Mouse (Mus musculus): ENCODE data around the gene Pdzph1. TPM values are rescaled to one million over a fixed set of nuclear protein-coding genes. Genes with fewer than 3 reads are reported as not detected.

The Pdzph1 gene
- total and polyA plus RNA-seq, 3 experiments: under 0.01 TPM; not detected in 2

DNA sequence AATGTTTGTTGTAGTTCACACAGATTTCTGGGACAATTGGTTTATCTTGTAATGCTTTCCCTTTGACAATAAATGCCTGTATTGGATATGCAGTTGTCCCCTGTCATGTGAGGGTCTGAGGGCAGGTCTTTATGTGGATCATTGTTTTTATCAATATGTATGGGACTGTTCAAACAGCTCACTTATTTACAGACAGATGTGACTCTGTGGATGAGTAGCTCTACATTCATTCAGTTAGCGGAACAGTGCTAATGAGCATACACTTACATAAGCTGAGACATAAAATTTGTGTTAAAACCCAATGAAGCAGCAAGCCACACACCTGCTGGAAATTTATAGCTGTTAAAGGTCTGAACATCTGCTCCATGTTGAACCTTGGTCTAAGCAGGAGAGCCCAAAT, 34.1 kb downstream of the Pdzph1 start:
- Histone ChIP-seq H3K27me3 (ENCODE audit: insufficient read depth, low read length) (no peaks in the 10 kb centered on the region), H3K4me1 (ENCODE audit: insufficient read depth, low read depth, low read length) (no peaks in the 10 kb centered on the region), H3K36me3 (replicated peaks) (no peaks in the 10 kb centered on the region), H3K9me3 (replicated peaks) (peaks cover 5% of the 10 kb centered on the region), H3K4me3 (ENCODE audit: low read depth, low read length) (no peak overlapping the region)
- no peak for DNase-seq (ENCODE audit: low spot score)
- ATAC-seq (ENCODE audit: extremely low read depth, insufficient number of reproducible peaks, low FRiP score, poor library complexity, severe bottlenecking): no peak
- TF ChIP-seq TAL1 (conservative IDR thresholded peaks at IDR 0.05; ENCODE audit: low read depth, low read length) (no peak), GATA2 (IDR thresholded peaks at IDR 0.05; ENCODE audit: borderline replicate concordance, low read depth, low read length) (no peak), POLR2AphosphoS5 (IDR thresholded peaks at IDR 0.05; ENCODE audit: insufficient replicate concordance, low read depth, low read length) (no peak), GATA1 (IDR thresholded peaks at IDR 0.05; ENCODE audit: borderline replicate concordance, low read length) (no peak), CTCF (IDR thresholded peaks at IDR 0.05; ENCODE audit: low read depth, low read length) (no peak)

DNA sequence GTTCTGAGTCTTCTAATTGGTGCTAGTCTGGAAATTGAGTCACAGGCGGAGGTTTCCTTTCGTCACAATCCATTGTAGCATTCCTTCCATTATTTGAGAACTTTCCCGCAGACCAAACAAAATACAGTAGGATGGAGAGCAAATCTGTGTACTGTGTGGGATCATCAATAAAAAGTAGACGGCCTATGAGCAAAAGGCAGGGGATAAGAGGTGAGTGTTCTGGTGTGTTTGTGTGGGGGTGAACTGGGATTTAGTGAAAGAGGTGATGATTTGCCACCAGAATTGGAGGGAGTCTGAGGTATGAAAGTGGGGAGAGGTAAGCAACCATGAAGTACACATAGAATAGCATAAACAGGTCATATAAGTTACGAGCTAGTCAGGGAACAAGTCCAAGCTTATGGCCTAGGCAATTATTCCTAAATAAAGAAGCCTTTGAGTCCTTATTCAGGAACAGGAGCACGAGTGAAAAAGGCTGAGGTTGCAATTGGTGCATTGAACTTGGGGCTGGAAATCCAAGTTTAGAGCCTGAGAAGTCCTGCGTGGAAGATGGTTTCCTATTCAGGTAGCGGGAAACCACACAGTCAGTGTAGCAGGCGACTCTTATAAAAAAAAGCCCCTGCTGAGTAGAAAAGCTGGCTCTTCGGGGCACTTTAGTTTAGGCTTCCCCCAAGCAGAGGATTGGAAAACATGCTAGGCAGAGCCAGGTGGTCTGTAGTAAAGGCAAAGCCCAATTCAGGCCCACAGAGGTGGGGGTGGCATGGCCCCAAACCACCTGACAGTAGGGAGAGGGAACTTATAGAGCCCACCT, 48.0 kb downstream of the Pdzph1 start:
- no peak for DNase-seq (ENCODE audit: low spot score)
- no peaks in the 10 kb centered on the region for H3K36me3 ChIP-seq (replicated peaks)
- no peak for ATAC-seq (ENCODE audit: extremely low read depth, insufficient number of reproducible peaks, low FRiP score, poor library complexity, severe bottlenecking)
- H3K9me3 ChIP-seq (replicated peaks): 0 out of 2 replicates have a peak, but pooled peaks cover 10% of the 10 kb centered on the region
- H3K27me3 ChIP-seq (ENCODE audit: insufficient read depth, low read length): no peaks in the 10 kb centered on the region
- H3K4me3 ChIP-seq (ENCODE audit: low read depth, low read length): no peak overlapping the region
- TF ChIP-seq CTCF (IDR thresholded peaks at IDR 0.05; ENCODE audit: low read depth, low read length) (no peak), TAL1 (conservative IDR thresholded peaks at IDR 0.05; ENCODE audit: low read depth, low read length) (no peak), POLR2AphosphoS5 (IDR thresholded peaks at IDR 0.05; ENCODE audit: insufficient replicate concordance, low read depth, low read length) (no peak), GATA1 (IDR thresholded peaks at IDR 0.05; ENCODE audit: borderline replicate concordance, low read length) (no peak), GATA2 (IDR thresholded peaks at IDR 0.05; ENCODE audit: borderline replicate concordance, low read depth, low read length) (no peak)
- no peaks in the 10 kb centered on the region for H3K4me1 ChIP-seq (ENCODE audit: insufficient read depth, low read depth, low read length)

DNA sequence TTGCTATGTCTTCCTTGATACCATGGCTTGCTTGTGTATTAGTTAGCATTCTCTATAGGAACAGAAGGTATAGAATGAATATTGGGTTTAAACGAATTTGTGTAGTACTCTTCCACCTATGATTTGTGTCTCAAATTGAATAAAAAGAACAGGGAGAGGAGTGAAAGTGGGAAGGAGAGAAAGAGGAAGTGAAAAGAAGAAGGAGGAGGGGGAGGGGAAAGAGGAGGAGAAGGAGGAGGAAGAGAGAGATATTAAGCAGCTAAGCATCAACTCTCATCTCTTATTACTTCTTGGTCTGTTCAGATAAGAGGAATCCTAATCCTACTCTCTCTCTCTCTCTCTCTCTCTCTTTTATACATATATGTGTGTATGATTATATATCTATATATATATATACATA, 52.6 kb downstream of the Pdzph1 start:
- H3K27me3 ChIP-seq (ENCODE audit: insufficient read depth, low read length): no peaks in the 10 kb centered on the region
- H3K9me3 ChIP-seq (replicated peaks): peaks cover 10% of the 10 kb centered on the region; the same call in 1 of the 2 replicates
- ATAC-seq (ENCODE audit: extremely low read depth, insufficient number of reproducible peaks, low FRiP score, poor library complexity, severe bottlenecking) (no peak), DNase-seq (ENCODE audit: low spot score) (no peak)
- H3K4me3 ChIP-seq (ENCODE audit: low read depth, low read length): no peak overlapping the region
- H3K36me3 ChIP-seq (replicated peaks): no peaks in the 10 kb centered on the region
- no peak for TF ChIP-seq GATA1 (IDR thresholded peaks at IDR 0.05; ENCODE audit: borderline replicate concordance, low read length)
- TF ChIP-seq POLR2AphosphoS5 (IDR thresholded peaks at IDR 0.05; ENCODE audit: insufficient replicate concordance, low read depth, low read length): no peak
- TF ChIP-seq CTCF (IDR thresholded peaks at IDR 0.05; ENCODE audit: low read depth, low read length): no peak
- TF ChIP-seq GATA2 (IDR thresholded peaks at IDR 0.05; ENCODE audit: borderline replicate concordance, low read depth, low read length): no peak
- H3K4me1 ChIP-seq (ENCODE audit: insufficient read depth, low read depth, low read length): no peaks in the 10 kb centered on the region

DNA sequence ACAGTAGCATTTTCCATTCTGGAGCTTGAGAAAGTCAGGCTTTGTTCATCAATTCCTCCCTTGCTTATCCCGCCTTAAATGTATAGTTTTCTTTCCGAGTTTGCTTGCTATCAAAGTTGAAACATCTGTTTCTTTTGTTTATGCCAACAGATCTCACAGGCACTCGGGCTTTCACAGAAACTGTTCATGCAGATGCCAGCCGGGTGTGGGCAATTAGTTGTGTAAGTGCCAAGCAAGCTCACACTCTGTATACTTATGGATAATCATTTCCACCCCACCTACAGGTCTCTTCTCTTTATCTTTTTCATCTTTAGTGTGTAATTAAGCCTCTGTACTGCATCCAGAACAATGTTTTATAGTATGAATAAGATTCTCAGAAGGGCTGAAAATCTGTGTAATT, 53.6 kb downstream of the Pdzph1 start:
- Histone ChIP-seq H3K36me3 (replicated peaks) (no peaks in the 10 kb centered on the region), H3K4me1 (ENCODE audit: insufficient read depth, low read depth, low read length) (no peaks in the 10 kb centered on the region), H3K4me3 (ENCODE audit: low read depth, low read length) (no peak overlapping the region), H3K9me3 (replicated peaks) (peaks cover 8% of the 10 kb centered on the region; the same call in 1 of the 2 replicates), H3K27me3 (ENCODE audit: insufficient read depth, low read length) (no peaks in the 10 kb centered on the region)
- no peak for DNase-seq (ENCODE audit: low spot score)
- no peak for TF ChIP-seq TAL1 (conservative IDR thresholded peaks at IDR 0.05; ENCODE audit: low read depth, low read length)
- no peak for TF ChIP-seq POLR2AphosphoS5 (IDR thresholded peaks at IDR 0.05; ENCODE audit: insufficient replicate concordance, low read depth, low read length)
- no peak for TF ChIP-seq GATA1 (IDR thresholded peaks at IDR 0.05; ENCODE audit: borderline replicate concordance, low read length)
- no peak for TF ChIP-seq CTCF (IDR thresholded peaks at IDR 0.05; ENCODE audit: low read depth, low read length)
- TF ChIP-seq GATA2 (IDR thresholded peaks at IDR 0.05; ENCODE audit: borderline replicate concordance, low read depth, low read length): no peak
- ATAC-seq (ENCODE audit: extremely low read depth, insufficient number of reproducible peaks, low FRiP score, poor library complexity, severe bottlenecking): no peak

DNA sequence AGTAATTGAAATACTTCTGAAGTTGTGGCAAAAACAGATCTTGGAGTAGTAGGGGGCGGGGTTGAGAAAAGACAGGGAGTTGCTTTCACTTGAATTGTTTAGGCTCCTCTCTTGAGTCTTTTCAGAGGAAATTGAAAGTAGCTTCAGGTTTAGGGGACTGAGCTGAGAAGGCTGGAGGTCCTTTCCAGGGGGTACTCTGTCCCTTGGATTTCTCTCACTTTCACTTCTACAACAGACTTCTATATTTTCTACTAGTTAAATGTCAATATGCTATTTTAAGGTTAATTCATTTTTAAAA, 58.2 kb downstream of the Pdzph1 start:
- no peak for DNase-seq (ENCODE audit: low spot score)
- Histone ChIP-seq H3K36me3 (replicated peaks) (no peaks in the 10 kb centered on the region), H3K4me3 (ENCODE audit: low read depth, low read length) (no peak overlapping the region), H3K4me1 (ENCODE audit: insufficient read depth, low read depth, low read length) (no peaks in the 10 kb centered on the region), H3K27me3 (ENCODE audit: insufficient read depth, low read length) (no peaks in the 10 kb centered on the region), H3K9me3 (replicated peaks) (peaks cover 5% of the 10 kb centered on the region; the same call in 1 of the 2 replicates)
- TF ChIP-seq GATA1 (IDR thresholded peaks at IDR 0.05; ENCODE audit: borderline replicate concordance, low read length) (no peak), TAL1 (conservative IDR thresholded peaks at IDR 0.05; ENCODE audit: low read depth, low read length) (no peak), GATA2 (IDR thresholded peaks at IDR 0.05; ENCODE audit: borderline replicate concordance, low read depth, low read length) (no peak), POLR2AphosphoS5 (IDR thresholded peaks at IDR 0.05; ENCODE audit: insufficient replicate concordance, low read depth, low read length) (no peak)
- ATAC-seq (ENCODE audit: extremely low read depth, insufficient number of reproducible peaks, low FRiP score, poor library complexity, severe bottlenecking): no peak

DNA sequence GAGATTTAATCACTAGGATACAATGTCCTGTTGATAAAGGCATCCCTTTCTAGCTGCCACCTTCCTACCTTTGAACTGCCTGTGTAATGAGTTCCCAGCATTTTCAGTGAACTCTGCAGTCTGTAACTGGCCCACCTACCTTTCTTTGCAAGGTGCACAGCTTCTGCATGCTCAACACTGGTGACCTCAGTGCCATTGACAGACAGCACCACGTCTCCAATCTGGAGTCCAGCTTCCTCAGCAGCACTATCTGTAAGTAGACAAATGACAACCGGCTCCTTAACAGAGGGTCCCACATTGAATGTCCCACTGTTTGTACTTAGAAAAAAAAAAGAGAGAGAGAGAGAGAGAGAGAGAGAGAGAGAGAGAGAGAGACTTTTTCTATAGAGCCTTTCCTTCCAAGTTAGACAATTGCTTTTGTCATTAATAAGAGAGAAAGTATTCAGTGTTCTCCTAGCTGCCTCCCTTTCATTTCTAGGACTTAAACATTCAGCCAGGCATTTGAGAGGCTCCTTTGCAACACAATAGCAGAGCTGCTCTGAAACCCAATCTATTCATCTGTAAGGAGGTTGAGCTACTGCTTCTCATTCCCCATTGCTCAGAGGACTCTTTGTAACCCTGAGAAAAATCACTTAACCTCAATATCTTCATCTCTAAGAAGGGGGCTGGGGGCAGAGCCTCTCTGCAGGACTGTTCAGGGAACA, 58.7 kb downstream of the Pdzph1 start:
- Histone ChIP-seq H3K27me3 (ENCODE audit: insufficient read depth, low read length) (no peaks in the 10 kb centered on the region), H3K4me3 (ENCODE audit: low read depth, low read length) (no peak overlapping the region), H3K9me3 (replicated peaks) (peaks cover 5% of the 10 kb centered on the region; the same call in 1 of the 2 replicates), H3K36me3 (replicated peaks) (no peaks in the 10 kb centered on the region), H3K4me1 (ENCODE audit: insufficient read depth, low read depth, low read length) (no peaks in the 10 kb centered on the region)
- no peak for ATAC-seq (ENCODE audit: extremely low read depth, insufficient number of reproducible peaks, low FRiP score, poor library complexity, severe bottlenecking)
- TF ChIP-seq TAL1 (conservative IDR thresholded peaks at IDR 0.05; ENCODE audit: low read depth, low read length) (no peak), CTCF (IDR thresholded peaks at IDR 0.05; ENCODE audit: low read depth, low read length) (no peak), GATA1 (IDR thresholded peaks at IDR 0.05; ENCODE audit: borderline replicate concordance, low read length) (no peak), GATA2 (IDR thresholded peaks at IDR 0.05; ENCODE audit: borderline replicate concordance, low read depth, low read length) (no peak), POLR2AphosphoS5 (IDR thresholded peaks at IDR 0.05; ENCODE audit: insufficient replicate concordance, low read depth, low read length) (no peak)
- no peak for DNase-seq (ENCODE audit: low spot score)

All from G1E (cell line).